Mouse (Mus musculus) cerebellum, adult 2 months (tissue): Measurements from ENCODE around the gene Mamdc4. TPM values are rescaled to one million over a fixed set of nuclear protein-coding genes. Genes with fewer than 3 reads are reported as not detected.

Experiments used
- DNase-seq, 2 experiments: peaks; one replicate each; pipeline ENCODE4 v3.0.0; 2021
- H3K27ac ChIP-seq: fragments of 200-500 bp; 2 replicates; pipeline ENCODE4 v1.5.1; 2012; ENCODE audit warnings: low read length, control low read depth, inconsistent platforms; ENCODE audit not compliant: insufficient read depth
- H3K27me3 ChIP-seq: fragments of 200-500 bp; 2 replicates; pipeline ENCODE4 v1.6.1; 2012; ENCODE audit warnings: inconsistent platforms, mild to moderate bottlenecking, low read length, moderate library complexity; ENCODE audit not compliant: control insufficient read depth, insufficient read depth
- H3K4me1 ChIP-seq: fragments of 200-500 bp; 2 replicates; pipeline ENCODE4 v1.6.1; 2011; ENCODE audit warnings: low read length; ENCODE audit not compliant: control insufficient read depth, insufficient read depth
- H3K4me3 ChIP-seq: fragments of 200-500 bp; replicated peaks from 2 replicates; pipeline ENCODE3; 2011; ENCODE audit warnings: mild to moderate bottlenecking, low read depth, low read length, control low read depth; ENCODE audit not compliant: insufficient read depth
- CTCF ChIP-seq: fragments of 200-500 bp; IDR thresholded peaks from 2 replicates; pipeline ENCODE4 v1.5.1; 2011; ENCODE audit warnings: low read depth, mild to moderate bottlenecking, control low read depth, low read length, moderate library complexity, borderline replicate concordance; ENCODE audit not compliant: insufficient read depth
- POLR2A ChIP-seq: fragments of 200-500 bp; IDR thresholded peaks from 2 replicates; pipeline ENCODE4 v1.6.1; 2011; ENCODE audit warnings: low read length, control low read depth, borderline replicate concordance; ENCODE audit not compliant: insufficient read depth
- WGBS: fragments of 180-500 bp; shearing (Covaris S2); methylation state at CpG from one replicate; pipeline ENCODE4 v1.1.7; 2018; 5-methylcytosine and 5-hydroxymethylcytosine counted together
- polyA plus RNA-seq: library from polyadenylated mRNA; depleted of rRNA; stranded (reverse); fragments of >200 nt; gene quantifications from 2 replicates; pipeline ENCODE4 v1.2.3, GENCODE M21; 2012

Gene Mamdc4
- polyA plus RNA-seq, 1 experiment: 3.0 TPM

DNA sequence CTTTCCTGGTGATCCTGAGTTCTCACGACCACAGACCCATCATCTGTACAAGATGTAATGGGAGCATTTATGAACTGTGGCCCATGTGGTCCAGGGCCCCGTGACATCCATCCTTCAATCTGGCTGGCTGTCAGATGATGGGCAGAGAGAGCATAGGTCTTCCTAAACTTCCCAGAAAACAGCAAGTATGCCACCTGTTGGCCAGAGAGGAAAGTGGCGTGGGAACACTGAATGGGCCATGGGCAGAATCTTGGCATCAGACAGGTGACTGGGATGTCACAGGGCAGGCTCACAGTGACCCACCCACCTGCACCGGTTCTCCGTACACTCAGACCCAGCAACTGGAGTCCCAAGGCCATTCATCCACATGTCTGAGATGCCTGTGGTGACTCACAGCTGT lies 23.5 kb downstream of the Mamdc4 start:
- Histone ChIP-seq H3K4me3 (no peak overlapping the region), H3K27me3 (no peaks in the 10 kb centered on the region), H3K27ac (no peak overlapping the region), H3K4me1 (peaks cover 1% of the 10 kb centered on the region; the same call in 1 of the 2 replicates)
- 25% methylated on average over 5 of the region's 5 CpGs for WGBS
- TF ChIP-seq POLR2A: no peak
- TF ChIP-seq CTCF: peak; percentile 83
- peak; percentile 70 to 73 for DNase-seq

GRCm38 (mm10) chr2:25549021-25549991 lies 25.3 kb downstream of the Mamdc4 start:
- Histone ChIP-seq H3K27ac (no peak overlapping the region), H3K4me3 (no peak overlapping the region), H3K27me3 (no peaks in the 10 kb centered on the region), H3K4me1 (0 out of 2 replicates have a peak, but pooled peaks cover 3% of the 10 kb centered on the region)
- 73% methylated on average over 9 of the region's 9 CpGs for WGBS
- TF ChIP-seq CTCF: no peak
- no peak for TF ChIP-seq POLR2A
- DNase-seq: peak in 1 of 2 experiments; percentile 7

DNA sequence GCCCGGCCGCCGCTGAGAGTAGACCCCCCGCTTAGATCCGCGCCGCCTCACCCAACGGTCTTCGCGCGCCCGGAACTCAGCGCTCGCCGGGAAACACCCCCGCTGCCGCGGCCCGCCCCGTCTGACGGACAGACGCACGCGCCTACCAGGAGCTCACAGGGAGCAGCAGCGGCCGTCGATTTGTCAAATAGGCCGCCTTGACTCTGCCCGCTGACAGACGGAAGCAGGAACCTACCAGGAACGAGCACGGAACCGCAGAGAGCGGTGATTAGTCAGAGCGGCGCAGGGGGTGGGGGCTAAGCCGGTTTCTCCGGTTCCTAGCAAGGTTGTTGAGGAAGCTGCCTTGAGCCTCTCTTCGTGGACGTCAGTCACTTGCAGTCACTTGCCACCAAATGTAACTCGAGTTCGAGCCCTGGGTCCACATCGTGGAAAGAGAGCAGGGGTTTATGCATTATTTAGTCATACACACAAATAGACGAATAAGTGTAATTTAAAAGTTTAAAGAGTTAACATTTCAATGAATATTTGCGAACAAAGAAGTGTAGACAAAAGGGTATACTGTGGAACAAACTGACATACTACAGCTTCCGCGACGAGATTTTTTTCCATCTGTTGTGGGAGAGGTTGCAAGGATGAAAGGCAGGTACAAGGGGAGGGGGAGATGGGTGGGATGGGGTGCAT lies 27.7 kb downstream of the Mamdc4 start, which contains the start of gene Traf2:
Gene Traf2, minus strand, starts transcription at position 130 of the 681 bp plus-strand sequence.
- peak within 1 kb of the TSS; percentile 71 for H3K4me3 ChIP-seq
- peak; percentile 98 to 99 for DNase-seq
- 0 out of 2 replicates have a peak, but pooled peaks cover 3% of the 10 kb centered on the region for H3K4me1 ChIP-seq
- 3% methylated on average over 48 of the region's 48 CpGs for WGBS
- no peak within 1 kb of the TSS for H3K27ac ChIP-seq
- no peak for TF ChIP-seq CTCF
- peak; percentile 21; the same call in 1 of the 2 replicates for TF ChIP-seq POLR2A
- no peaks in the 10 kb centered on the region for H3K27me3 ChIP-seq

DNA sequence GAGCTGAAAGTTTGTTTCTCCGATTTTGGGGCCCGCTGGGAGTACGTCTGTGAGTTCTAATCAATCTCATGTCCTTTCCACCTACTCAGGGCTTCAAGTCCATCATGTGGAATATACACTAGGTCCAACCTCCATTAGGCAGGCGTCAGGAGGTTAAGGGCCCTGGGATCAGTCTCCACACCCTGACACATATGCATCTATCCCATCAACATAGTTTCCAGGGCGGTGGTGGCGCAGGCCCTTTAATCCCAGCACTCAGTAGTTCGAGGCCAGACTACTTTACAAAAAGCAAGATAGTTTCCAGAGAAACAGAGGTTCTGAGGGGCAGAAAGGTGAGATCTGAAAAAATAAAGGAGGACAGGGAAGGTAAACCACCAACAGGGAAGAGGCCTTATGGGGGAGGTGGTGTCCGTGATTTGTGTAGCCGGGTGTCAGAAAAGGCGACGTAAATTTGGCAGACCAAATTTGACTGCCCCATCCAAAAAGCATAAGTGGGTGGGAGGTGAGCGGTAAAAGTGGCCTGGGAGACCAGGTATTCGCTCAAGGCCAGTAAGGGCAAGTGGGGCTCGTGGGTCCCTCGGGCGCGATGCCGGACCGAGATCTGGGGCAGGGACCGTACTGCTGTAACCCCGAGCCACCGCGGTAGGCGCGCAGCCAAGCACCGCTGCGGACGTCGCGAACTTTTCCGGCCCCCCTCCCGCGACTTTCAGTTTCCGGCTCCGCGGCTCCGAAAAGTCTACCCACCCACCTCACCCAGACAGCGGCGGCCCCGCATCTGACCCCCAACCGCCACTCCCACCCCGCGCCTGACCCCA lies 28.4 kb downstream of the Mamdc4 start:
- DNase-seq: no peak
- 9% methylated on average over 42 of the region's 43 CpGs for WGBS
- Histone ChIP-seq H3K27ac (no peak overlapping the region), H3K4me3 (peak overlapping the region; percentile 71), H3K4me1 (0 out of 2 replicates have a peak, but pooled peaks cover 6% of the 10 kb centered on the region), H3K27me3 (no peaks in the 10 kb centered on the region)
- TF ChIP-seq CTCF (no peak), POLR2A (no peak)

DNA sequence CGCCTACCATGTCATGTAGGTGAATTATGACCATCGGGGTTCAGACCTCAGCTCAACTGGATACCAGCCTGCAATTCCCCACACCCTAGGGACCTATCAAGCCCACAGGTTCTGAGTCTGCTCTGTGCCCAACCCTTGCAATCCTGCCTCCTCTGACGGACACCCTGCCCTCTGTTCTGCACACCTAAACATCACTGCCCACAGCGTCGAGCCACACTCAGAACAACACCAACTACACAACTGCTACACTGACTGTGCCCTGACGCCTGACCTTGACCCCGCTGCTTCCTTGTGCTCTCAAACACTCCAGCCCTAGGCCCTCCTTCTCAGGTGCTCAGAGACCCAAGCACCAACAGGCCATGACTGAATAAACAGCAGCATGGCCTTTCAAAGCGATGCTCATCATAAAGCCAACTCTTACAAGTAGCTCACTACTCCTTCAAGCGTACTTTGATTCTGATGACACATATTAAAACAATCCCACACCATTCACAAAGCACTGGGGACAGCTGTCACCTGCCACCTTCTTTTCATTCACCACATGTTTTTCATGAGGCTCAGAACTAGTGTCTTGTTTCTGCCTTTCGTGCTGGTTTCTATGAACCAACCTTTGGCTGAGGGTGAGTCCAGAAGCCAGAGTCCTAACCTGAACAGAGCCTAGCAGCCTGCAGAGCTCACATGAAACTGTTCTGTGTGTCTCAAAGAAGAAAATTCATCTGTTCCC lies 32.8 kb downstream of the Mamdc4 start:
- no peak for TF ChIP-seq CTCF
- no peak for TF ChIP-seq POLR2A
- DNase-seq: no peak
- WGBS: 91% methylated on average over 10 of the region's 10 CpGs
- H3K4me3 ChIP-seq: no peak overlapping the region
- no peaks in the 10 kb centered on the region for H3K27me3 ChIP-seq
- no peak overlapping the region for H3K27ac ChIP-seq
- peaks cover 6% of the 10 kb centered on the region; the same call in 1 of the 2 replicates for H3K4me1 ChIP-seq

DNA sequence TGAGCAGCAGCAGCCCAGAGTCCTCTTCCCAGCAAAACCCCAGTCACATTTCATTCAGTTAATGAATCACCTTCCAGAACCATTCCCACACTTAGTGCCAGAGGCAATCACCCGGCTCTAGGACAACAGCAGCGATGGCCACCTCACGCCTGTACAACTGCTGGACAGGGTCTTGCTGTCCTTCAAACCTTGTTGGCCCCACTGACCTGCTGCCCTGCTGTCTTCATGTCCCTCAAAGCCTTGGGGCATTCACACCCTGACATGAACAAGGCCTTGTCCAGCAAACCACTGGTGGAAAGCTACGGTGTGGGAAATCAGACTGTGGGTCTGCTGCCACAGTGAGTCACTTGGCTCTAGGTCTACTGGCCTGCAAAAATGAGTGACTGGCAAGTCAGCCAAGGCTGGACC lies 34.1 kb downstream of the Mamdc4 start:
- Histone ChIP-seq H3K27me3 (no peaks in the 10 kb centered on the region), H3K4me1 (peaks cover 6% of the 10 kb centered on the region; the same call in 1 of the 2 replicates), H3K27ac (no peak overlapping the region), H3K4me3 (no peak overlapping the region)
- DNase-seq: no peak
- TF ChIP-seq POLR2A: no peak
- no peak for TF ChIP-seq CTCF
- 89% methylated on average over 4 of the region's 4 CpGs for WGBS

DNA sequence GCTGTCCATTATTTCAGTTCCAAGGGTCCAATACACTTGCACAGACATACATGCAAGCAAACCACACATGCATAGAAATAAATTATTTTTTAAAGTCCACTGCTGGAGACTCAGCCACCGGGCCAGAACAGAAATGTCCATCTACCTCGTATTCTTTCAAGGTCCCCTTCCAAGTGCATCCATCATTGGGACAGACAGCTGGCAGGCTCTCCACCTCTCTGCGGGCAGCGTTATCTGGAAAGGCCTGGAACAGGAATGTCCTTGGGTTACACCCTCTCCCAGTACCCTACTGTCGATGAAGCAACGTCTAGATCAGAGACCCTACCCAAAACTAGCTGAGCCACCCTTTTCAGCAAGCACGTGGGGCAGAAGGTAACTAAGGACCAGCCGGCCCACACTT lies 38.1 kb downstream of the Mamdc4 start:
- H3K27ac ChIP-seq: no peak overlapping the region
- WGBS: 87% methylated on average over 8 of the region's 8 CpGs

More for the DNA sequence above, 38.1 kb downstream of the Mamdc4 start:
- Histone ChIP-seq H3K4me3 (no peak overlapping the region), H3K4me1 (peaks cover 15% of the 10 kb centered on the region), H3K27me3 (no peaks in the 10 kb centered on the region)
- no peak for DNase-seq
- TF ChIP-seq POLR2A (no peak), CTCF (no peak)
